Mouse (Mus musculus) MEL (cell line): ENCODE measurements at regions not wholly inside any gene's neighbourhood (a gene's known extent, or its start where the extent isn't known, plus 50 kb on each side); places are given as distances from the start of the nearest gene placed in this dataset.

Source experiments
- CTCF ChIP-seq, 3 experiments: IDR thresholded peaks in 2 of 3; conservative IDR thresholded peaks in 1 of 3; 2 replicates each; pipeline ENCODE4 v1.5.1; 2011 to 2012; ENCODE audit warnings: low read length in 3 of 3, low read depth in 2 of 3, mild to moderate bottlenecking in 2 of 3, improper control_type of control experiment in 1 of 3, inconsistent platforms in 1 of 3, mixed read lengths in 1 of 3, moderate library complexity in 1 of 3; ENCODE audit not compliant: control insufficient read depth in 1 of 3, insufficient read depth in 1 of 3, poor library complexity in 1 of 3, severe bottlenecking in 1 of 3
- EP300 ChIP-seq, 2 experiments: IDR thresholded peaks; 2 replicates each; pipeline ENCODE4 v1.6.1; 2011; ENCODE audit warnings: improper control_type of control experiment in 2 of 2, low read length in 2 of 2, low read depth in 1 of 2, mild to moderate bottlenecking in 1 of 2
- MEF2A ChIP-seq: IDR thresholded peaks from 2 replicates; pipeline ENCODE4 v1.6.1; 2014; ENCODE audit warnings: low read depth, mild to moderate bottlenecking, inconsistent platforms, low read length, improper control_type of control experiment; ENCODE audit not compliant: poor library complexity, insufficient replicate concordance, severe bottlenecking; ENCODE audit errors: extremely low read depth
- POLR2A ChIP-seq, 2 experiments: IDR thresholded peaks; 2 replicates each; pipeline ENCODE4 v1.6.1; 2011 to 2012; ENCODE audit warnings: low read length in 2 of 2, mild to moderate bottlenecking in 2 of 2, control low read depth in 1 of 2, improper control_type of control experiment in 1 of 2, low read depth in 1 of 2, moderate library complexity in 1 of 2; ENCODE audit not compliant: control insufficient read depth in 1 of 2, insufficient read depth in 1 of 2, poor library complexity in 1 of 2

DNA sequence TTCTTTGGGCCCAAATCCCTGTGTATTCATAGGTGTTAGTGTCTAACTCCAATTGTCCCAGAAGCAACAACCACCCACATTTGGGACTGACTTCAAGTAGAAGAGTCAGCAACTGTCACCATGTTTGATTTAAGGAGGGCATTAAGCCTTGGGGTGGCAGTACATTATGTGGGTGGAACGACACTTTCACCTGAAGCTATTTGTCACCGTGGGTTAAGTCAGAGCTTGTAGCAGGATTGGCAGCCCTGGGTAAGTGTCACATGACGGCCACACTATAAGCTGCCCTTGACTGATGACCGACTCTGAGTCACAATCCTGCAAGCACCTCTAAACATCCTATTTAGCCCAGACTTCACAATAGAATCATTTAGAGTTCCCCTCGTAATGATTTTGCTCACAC is 236.7 kb upstream of the A1bg start:
- TF ChIP-seq POLR2A (IDR thresholded peaks at IDR 0.05; ENCODE audit: control insufficient read depth in 1 of 2, insufficient read depth in 1 of 2, low read depth in 1 of 2, low read length in 2 of 2, poor library complexity in 1 of 2) (no peak), CTCF (IDR thresholded peaks at IDR 0.05 in 2 of 3, conservative IDR thresholded peaks at IDR 0.05 in 1 of 3; ENCODE audit: control insufficient read depth in 1 of 3, insufficient read depth in 1 of 3, low read depth in 2 of 3, low read length in 3 of 3, poor library complexity in 1 of 3, severe bottlenecking in 1 of 3) (no peak), MEF2A (no peak), EP300 (IDR thresholded peaks at IDR 0.05; ENCODE audit: low read depth in 1 of 2, low read length in 2 of 2) (no peak)
